Mouse (Mus musculus): ENCODE measurements around the gene Golm1. TPM values are rescaled to one million over a fixed set of nuclear protein-coding genes. Genes with fewer than 3 reads are reported as not detected.
A peak's percentile ranks its signal among the peaks of the same experiment; 100 is the strongest.
"Not testable (repeated sequence)": the region's sequence is repeated elsewhere in the genome, so short reads cannot be mapped to it uniquely, and the experiment has no call there.

The Golm1 gene
- 23.3 and 27.8 TPM in 2 replicates for polyA plus RNA-seq (2012; rRNA removed)

DNA sequence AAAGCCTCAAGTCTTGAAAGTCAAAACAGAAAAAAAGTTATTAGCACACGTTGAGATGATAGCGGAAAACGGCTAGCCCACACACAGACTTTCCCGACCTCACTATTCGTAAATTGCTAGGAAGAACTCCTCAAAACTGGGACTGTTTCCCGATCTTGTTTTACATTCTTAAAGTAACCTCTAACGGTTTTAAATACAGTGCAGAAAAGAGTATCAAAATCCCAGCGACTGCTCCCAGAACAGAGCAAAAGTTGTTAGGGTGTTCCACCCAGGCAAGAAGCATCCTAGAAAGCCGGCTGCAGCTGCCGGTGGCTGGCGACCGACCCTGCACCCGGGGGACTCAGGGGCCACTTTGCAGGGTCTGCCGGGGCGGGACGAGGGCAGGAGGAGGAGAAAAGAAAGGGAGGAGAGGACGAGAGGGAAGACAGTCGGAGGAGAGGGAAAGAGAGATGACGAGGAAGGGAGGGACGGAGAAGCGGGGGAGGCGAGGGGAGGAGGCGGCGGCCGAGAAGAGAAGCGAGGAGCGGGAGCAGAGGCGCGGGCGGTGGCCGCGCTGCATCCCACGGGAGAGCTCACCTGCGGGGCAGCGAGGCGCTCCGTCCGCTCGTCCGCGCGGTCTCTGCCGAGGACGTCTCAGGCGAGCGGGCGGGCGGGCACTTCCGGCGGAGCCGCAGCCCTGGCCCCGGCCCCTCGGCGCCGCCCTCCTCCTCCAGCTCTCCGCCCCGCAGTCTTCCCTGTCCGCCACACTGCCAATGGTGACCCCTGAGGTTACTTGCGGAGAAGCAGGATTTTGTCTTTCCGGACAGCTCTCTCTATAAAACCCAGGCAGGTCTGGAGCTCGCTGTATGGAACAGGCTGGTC, at the start of gene Golm1:
Gene Golm1, minus strand, starts transcription at position 661 of the 861 bp plus-strand sequence.
- peak; percentile 73 for DNase-seq
- H3K27me3 ChIP-seq (ENCODE audit: control insufficient read depth, insufficient read depth, low read length) = no peaks in the 10 kb centered on the region
- peak within 1 kb of the TSS; percentile 72 for H3K4me3 ChIP-seq (replicated peaks; ENCODE audit: insufficient read depth, low read depth, low read length)
- 1% methylated on average over 60 of the region's 61 CpGs for WGBS
- H3K27ac ChIP-seq (ENCODE audit: insufficient read depth, low read length) = peak within 1 kb of the TSS; percentile 71
- TF ChIP-seq POLR2A (IDR thresholded peaks at IDR 0.05; ENCODE audit: borderline replicate concordance, insufficient read depth, low read length) (peak; percentile 55; the same call in 1 of the 2 replicates), CTCF (IDR thresholded peaks at IDR 0.05; ENCODE audit: borderline replicate concordance, insufficient read depth, low read depth, low read length) (no peak)
- peaks cover 11% of the 10 kb centered on the region; the same call in 1 of the 2 replicates for H3K4me1 ChIP-seq (ENCODE audit: control insufficient read depth, insufficient read depth, low read length)

DNA sequence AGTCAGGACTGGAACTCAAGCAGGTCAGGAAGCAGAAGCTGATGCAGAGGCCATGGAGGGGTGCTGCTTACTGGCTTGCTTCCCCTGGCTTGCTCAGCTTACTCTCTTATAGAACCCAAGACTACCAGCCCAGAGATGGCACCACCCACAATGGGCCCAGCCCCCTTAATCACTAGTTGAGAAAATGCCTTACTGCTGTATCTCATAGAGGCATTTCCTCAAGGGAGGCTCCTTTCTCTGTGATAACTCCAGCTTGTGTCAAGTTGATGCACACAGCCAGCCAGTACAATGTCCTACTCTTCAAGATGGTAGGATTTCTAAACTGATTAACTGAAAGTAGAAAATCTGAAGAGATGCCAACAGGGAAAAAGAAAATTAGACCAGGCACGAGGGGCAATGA, 46.5 kb upstream of the Golm1 start:
- H3K4me1 ChIP-seq (ENCODE audit: control insufficient read depth, insufficient read depth, low read length); DNase-seq; H3K27me3 ChIP-seq (ENCODE audit: control insufficient read depth, insufficient read depth, low read length); H3K27ac ChIP-seq (ENCODE audit: insufficient read depth, low read length); H3K4me3 ChIP-seq (replicated peaks; ENCODE audit: insufficient read depth, low read depth, low read length): not testable (repeated sequence)
- WGBS = 84% methylated on average over 1 of the region's 1 CpGs

DNA sequence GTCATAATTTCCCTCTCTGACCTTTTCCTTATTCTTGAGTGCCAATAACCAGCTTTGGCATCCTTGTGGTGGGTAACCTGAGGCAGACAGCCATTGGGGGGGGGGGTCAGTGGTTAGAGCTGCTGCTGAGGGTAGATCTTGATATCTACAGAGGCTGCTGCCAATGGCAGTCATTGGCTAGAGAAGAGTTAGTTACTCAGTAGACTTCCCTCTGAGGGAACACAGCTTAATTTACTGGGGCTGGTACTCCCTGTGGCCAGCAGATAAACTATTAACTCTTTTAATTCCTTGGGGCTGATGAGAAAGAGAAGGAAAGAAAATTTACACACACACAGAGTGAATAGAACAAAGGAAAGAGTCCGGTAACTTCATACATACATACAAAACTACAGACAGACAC, 43.9 kb upstream of the Golm1 start:
- Histone ChIP-seq H3K4me1 (ENCODE audit: control insufficient read depth, insufficient read depth, low read length) (no peaks in the 10 kb centered on the region), H3K27ac (ENCODE audit: insufficient read depth, low read length) (no peak overlapping the region), H3K4me3 (replicated peaks; ENCODE audit: insufficient read depth, low read depth, low read length) (no peak overlapping the region), H3K27me3 (ENCODE audit: control insufficient read depth, insufficient read depth, low read length) (no peaks in the 10 kb centered on the region)
- TF ChIP-seq CTCF (IDR thresholded peaks at IDR 0.05; ENCODE audit: borderline replicate concordance, insufficient read depth, low read depth, low read length) (no peak), POLR2A (IDR thresholded peaks at IDR 0.05; ENCODE audit: borderline replicate concordance, insufficient read depth, low read length) (no peak)
- 86% methylated on average over 1 of the region's 1 CpGs for WGBS
- DNase-seq = no peak

DNA sequence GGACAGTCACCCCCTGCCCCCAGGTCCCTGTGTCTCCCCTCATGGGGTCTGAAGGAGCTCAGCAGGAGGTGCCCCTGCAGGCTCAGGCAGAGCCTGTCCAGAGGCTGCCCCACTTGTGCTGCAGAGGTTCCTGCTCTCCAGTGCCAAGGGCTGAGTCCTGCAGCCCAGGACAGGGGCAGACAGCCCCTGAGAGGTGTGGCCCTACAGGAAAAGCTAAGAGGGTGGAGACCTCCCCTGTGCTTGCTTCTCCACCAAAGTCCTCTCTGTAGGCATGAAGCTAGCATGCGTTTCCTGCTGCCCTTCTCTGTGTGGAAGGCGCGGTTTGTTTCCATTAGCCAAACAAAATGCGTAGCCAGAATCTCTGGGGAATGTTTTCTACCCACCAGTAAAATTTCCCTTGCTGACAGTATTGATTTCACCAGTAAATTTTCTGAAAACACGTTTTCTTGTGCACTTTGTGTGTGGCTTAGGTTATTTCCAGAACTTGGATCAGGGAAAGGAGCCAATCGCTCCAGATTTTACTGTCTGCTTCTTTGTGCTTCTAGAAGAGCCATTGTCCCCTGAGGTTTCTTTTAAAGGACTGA, 43.3 kb upstream of the Golm1 start:
- DNase-seq; H3K27me3 ChIP-seq (ENCODE audit: control insufficient read depth, insufficient read depth, low read length); H3K27ac ChIP-seq (ENCODE audit: insufficient read depth, low read length); H3K4me3 ChIP-seq (replicated peaks; ENCODE audit: insufficient read depth, low read depth, low read length); H3K4me1 ChIP-seq (ENCODE audit: control insufficient read depth, insufficient read depth, low read length): not testable (repeated sequence)
- WGBS = 57% methylated on average over 6 of the region's 6 CpGs

GRCm38 (mm10) chr13:59713710-59714109, 38.1 kb upstream of the Golm1 start:
- TF ChIP-seq CTCF (IDR thresholded peaks at IDR 0.05; ENCODE audit: borderline replicate concordance, insufficient read depth, low read depth, low read length) (no peak), POLR2A (IDR thresholded peaks at IDR 0.05; ENCODE audit: borderline replicate concordance, insufficient read depth, low read length) (no peak)
- Histone ChIP-seq H3K27me3 (ENCODE audit: control insufficient read depth, insufficient read depth, low read length) (no peaks in the 10 kb centered on the region), H3K4me3 (replicated peaks; ENCODE audit: insufficient read depth, low read depth, low read length) (no peak overlapping the region), H3K4me1 (ENCODE audit: control insufficient read depth, insufficient read depth, low read length) (no peaks in the 10 kb centered on the region), H3K27ac (ENCODE audit: insufficient read depth, low read length) (no peak overlapping the region)
- 47% methylated on average over 3 of the region's 3 CpGs for WGBS
- no peak for DNase-seq

GRCm38 (mm10) chr13:59711984-59712383, 36.4 kb upstream of the Golm1 start, which contains the start of gene Spata31d1b:
Gene Spata31d1b, plus strand, starts transcription at chr13:59712284.
- not testable (repeated sequence) for H3K27me3 ChIP-seq (ENCODE audit: control insufficient read depth, insufficient read depth, low read length); H3K27ac ChIP-seq (ENCODE audit: insufficient read depth, low read length); H3K4me3 ChIP-seq (replicated peaks; ENCODE audit: insufficient read depth, low read depth, low read length); H3K4me1 ChIP-seq (ENCODE audit: control insufficient read depth, insufficient read depth, low read length); DNase-seq
- WGBS = 64% methylated on average over 3 of the region's 3 CpGs

GRCm38 (mm10) chr13:59710230-59710629, 34.6 kb upstream of the Golm1 start, which contains the start of gene Spata31d1a:
Gene Spata31d1a, minus strand, starts transcription at chr13:59710330.
- H3K4me1 ChIP-seq (ENCODE audit: control insufficient read depth, insufficient read depth, low read length) = no peaks in the 10 kb centered on the region
- WGBS = 90% methylated on average over 15 of the region's 15 CpGs
- no peak within 1 kb of the TSS for H3K27ac ChIP-seq (ENCODE audit: insufficient read depth, low read length)
- no peaks in the 10 kb centered on the region for H3K27me3 ChIP-seq (ENCODE audit: control insufficient read depth, insufficient read depth, low read length)
- no peak within 1 kb of the TSS for H3K4me3 ChIP-seq (replicated peaks; ENCODE audit: insufficient read depth, low read depth, low read length)
- no peak for DNase-seq
- TF ChIP-seq POLR2A (IDR thresholded peaks at IDR 0.05; ENCODE audit: borderline replicate concordance, insufficient read depth, low read length) (no peak), CTCF (IDR thresholded peaks at IDR 0.05; ENCODE audit: borderline replicate concordance, insufficient read depth, low read depth, low read length) (no peak)

DNA sequence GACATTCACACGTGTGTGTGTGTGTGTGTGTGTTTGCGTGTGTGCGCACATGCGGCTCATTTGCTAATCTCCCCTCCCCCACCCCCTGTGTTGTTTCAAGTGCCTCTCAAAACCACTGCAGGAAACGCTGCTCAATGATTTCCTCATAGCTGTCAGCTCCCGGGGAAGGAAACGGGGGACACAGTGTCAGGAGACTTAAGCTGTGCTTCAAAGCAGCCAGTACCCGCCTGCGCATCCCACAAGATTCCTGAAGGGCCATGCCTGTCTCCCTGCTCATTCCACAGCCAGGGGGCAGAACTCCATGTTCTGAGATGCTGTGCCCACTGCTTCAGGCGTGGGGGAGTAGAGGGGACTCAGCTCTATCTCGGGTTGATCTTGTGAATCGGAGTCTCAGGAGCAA, 29.0 kb upstream of the Golm1 start:
- Histone ChIP-seq H3K27me3 (ENCODE audit: control insufficient read depth, insufficient read depth, low read length) (no peaks in the 10 kb centered on the region), H3K4me1 (ENCODE audit: control insufficient read depth, insufficient read depth, low read length) (no peaks in the 10 kb centered on the region), H3K4me3 (replicated peaks; ENCODE audit: insufficient read depth, low read depth, low read length) (no peak overlapping the region), H3K27ac (ENCODE audit: insufficient read depth, low read length) (no peak overlapping the region)
- no peak for DNase-seq
- WGBS = 61% methylated on average over 12 of the region's 12 CpGs
- no peak for TF ChIP-seq CTCF (IDR thresholded peaks at IDR 0.05; ENCODE audit: borderline replicate concordance, insufficient read depth, low read depth, low read length)
- no peak for TF ChIP-seq POLR2A (IDR thresholded peaks at IDR 0.05; ENCODE audit: borderline replicate concordance, insufficient read depth, low read length)

Data from cerebellum, adult 2 months (tissue).